Mouse (Mus musculus) gastrocnemius, postnatal 14 days (tissue): Measurements from ENCODE around the gene Ripply2. TPM values are rescaled to one million over a fixed set of nuclear protein-coding genes. Genes with fewer than 3 reads are reported as not detected.

Source experiments
- DNase-seq: peaks from one replicate; pipeline ENCODE4 v3.0.0; 2021; ENCODE audit warnings: mixed read lengths
- intact Hi-C: fragments of 180-260 bp; cut with DNase I; formaldehyde crosslinking; loops from one replicate; pipeline ENCODE4 v1.15.1; 2025; ENCODE audit warnings: low total_unique reads
- total RNA-seq, 2 experiments: library from RNA; stranded (reverse); gene quantifications; 2 replicates each; pipeline ENCODE4 v1.2.3; 2021

The Ripply2 gene
- total RNA-seq, 2 experiments from 2014 or later = not detected

- peak; percentile 96 for DNase-seq
These were observed 6.6 kb downstream of the Ripply2 start, which contains the start of gene Cyb5r4 for GRCm38 (mm10) chr9:87021778-87022523. Gene Cyb5r4, plus strand, starts transcription at chr9:87022014.

DNA sequence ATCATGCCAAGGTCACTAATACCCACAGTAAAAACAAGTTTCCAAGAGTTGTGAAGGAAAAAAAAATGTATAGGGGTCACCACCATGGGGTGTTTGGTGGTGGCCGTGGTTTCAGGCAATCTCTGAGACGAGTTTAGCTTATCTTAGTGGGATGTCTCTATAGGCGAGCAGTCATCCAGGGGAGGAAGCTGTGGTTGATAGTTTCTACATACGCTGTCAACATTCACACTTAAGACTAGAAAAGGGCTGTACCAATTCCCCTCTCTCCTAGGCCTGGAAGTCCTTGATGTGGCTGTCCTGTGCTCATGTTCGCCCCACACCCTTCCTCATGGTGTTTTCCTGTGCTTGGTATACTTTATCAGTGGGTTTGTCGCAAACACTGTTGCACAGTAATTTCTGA lies 10.4 kb downstream of the Ripply2 start:
- intact Hi-C loops = loop anchor here (5.0 kb wide), 1 partner anchor 222 kb away; no protein-coding TSS in a partner anchor
- no peak for DNase-seq

More at GRCm38 (mm10) chr9:87021778-87022523, 6.6 kb downstream of the Ripply2 start, which contains the start of gene Cyb5r4:
- intact Hi-C loops = no loop called here

DNA sequence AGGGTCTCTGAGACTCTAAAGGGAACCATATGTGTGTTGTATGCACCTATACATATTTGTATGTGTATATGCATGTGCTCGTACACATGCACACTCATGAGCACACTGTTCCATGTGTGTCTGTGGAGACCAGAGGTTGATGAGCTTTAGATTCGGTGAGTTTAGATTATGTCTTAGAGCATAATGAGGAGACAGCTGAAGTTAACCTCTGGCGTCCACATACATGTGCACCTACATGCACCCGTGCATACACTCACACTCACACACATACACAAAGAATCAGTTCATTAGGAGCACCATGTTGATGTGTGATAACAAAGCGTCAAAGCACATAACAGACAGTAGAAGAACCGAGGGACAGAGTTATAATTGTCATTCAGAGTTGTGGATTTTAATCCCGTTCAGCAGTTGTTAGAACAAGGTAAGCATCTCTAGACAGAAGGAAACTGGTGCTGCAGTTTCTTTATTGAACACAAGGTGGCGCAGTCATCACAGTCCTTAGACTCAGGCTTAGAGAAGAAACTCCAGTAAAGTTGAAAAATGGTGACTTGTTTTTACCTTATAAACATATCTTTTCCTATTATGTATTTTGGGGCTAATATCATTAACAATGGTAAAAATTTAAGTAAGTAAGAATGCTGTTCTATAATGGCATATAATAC lies 12.2 kb downstream of the Ripply2 start:
- DNase-seq = peak; percentile 19
- intact Hi-C loops = loop anchor here (5.0 kb wide), 1 partner anchor 220 kb away; no protein-coding TSS in a partner anchor

- DNase-seq = no peak
- intact Hi-C loops = no loop called here
These were observed 16.9 kb downstream of the Ripply2 start for GRCm38 (mm10) chr9:87032196-87032595.

GRCm38 (mm10) chr9:87034831-87035580 lies 19.7 kb downstream of the Ripply2 start:
- intact Hi-C loops = no loop called here
- no peak for DNase-seq

- no peak for DNase-seq
- intact Hi-C loops = no loop called here
These were observed 34.1 kb downstream of the Ripply2 start for GRCm38 (mm10) chr9:87049425-87049824.

- intact Hi-C loops = no loop called here
- no peak for DNase-seq
These were observed 40.4 kb downstream of the Ripply2 start for GRCm38 (mm10) chr9:87055547-87056235.

- intact Hi-C loops = no loop called here
- no peak for DNase-seq
These were observed 47.0 kb downstream of the Ripply2 start for GRCm38 (mm10) chr9:87062337-87062736.

DNA sequence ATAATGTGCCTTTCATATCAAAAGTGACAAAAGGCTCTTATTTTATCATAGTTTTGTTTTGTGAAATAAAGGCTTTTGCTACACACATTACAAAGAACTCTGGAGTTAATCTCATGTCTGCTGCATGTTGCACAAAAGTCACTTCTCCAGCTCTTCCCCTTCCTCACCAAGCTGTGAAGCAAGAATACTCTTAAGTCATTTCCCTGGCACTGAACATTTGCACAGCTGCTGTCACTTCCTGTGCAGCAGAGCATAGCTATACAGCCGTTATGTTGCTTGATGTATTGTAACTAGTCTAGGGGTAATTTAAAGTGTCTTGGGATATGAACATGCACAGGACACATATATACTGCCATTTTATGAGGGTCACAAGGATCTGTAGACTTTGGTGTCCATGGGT lies 52.8 kb downstream of the Ripply2 start:
- no peak for DNase-seq
- intact Hi-C loops = no loop called here

Other genes starting within 250 kb of the Ripply2 start
- under 1 TPM; 0.18 to 0.51 TPM for gene Snap91, start 134.9 kb upstream of the Ripply2 start, total RNA-seq
- gene Cyb5r4, start 6.5 kb downstream of the Ripply2 start, total RNA-seq = 10 to 100 TPM; 19.9 to 21.6 TPM
- gene Mrap2, start 128.8 kb downstream of the Ripply2 start, total RNA-seq = under 1 TPM; 0.31 to 0.68 TPM
- gene Cep162, start 240.0 kb downstream of the Ripply2 start, total RNA-seq = 1 to 10 TPM; 1.4 to 1.8 TPM